Mouse (Mus musculus) liver, postnatal 0 days (tissue): Measurements from ENCODE around the gene Tmem44. TPM values are rescaled to one million over a fixed set of nuclear protein-coding genes. Genes with fewer than 3 reads are reported as not detected.

Source experiments
- ATAC-seq: fragments of 200-750 bp; cut with Nextera tagmentation; 2 replicates; pipeline ENCODE4 v1.8.0; 2017; ENCODE audit warnings: mild to moderate bottlenecking, moderate library complexity
- DNase-seq: peaks from one replicate; pipeline ENCODE4 v3.0.0-alpha.2; 2016
- H3K27ac ChIP-seq: fragments of 300-500 bp; sonication (generic); 2 replicates; pipeline ENCODE4 v1.5.1; 2014; ENCODE audit warnings: antibody characterized with exemption, moderate library complexity, mild to moderate bottlenecking, low read depth
- H3K27me3 ChIP-seq: fragments of 300-500 bp; sonication (generic); 2 replicates; pipeline ENCODE4 v1.6.1; 2014; ENCODE audit warnings: low read length, control low read depth, mixed read lengths; ENCODE audit not compliant: insufficient read depth
- H3K36me3 ChIP-seq: fragments of 300-500 bp; sonication (generic); replicated peaks from 2 replicates; pipeline ENCODE4 v1.6.1; 2014; ENCODE audit warnings: mild to moderate bottlenecking, control low read depth, low read length, moderate library complexity, mixed read lengths; ENCODE audit not compliant: insufficient read depth
- H3K4me1 ChIP-seq: fragments of 300-500 bp; sonication (generic); 2 replicates; pipeline ENCODE4 v1.6.1; 2014; ENCODE audit warnings: antibody characterized with exemption, mild to moderate bottlenecking, control low read depth; ENCODE audit not compliant: insufficient read depth
- H3K4me2 ChIP-seq: fragments of 300-500 bp; sonication (generic); 2 replicates; pipeline ENCODE4 v1.6.1; 2014; ENCODE audit warnings: low read depth, mild to moderate bottlenecking, low read length, moderate library complexity, mixed read lengths
- H3K4me3 ChIP-seq: fragments of 300-500 bp; sonication (generic); 2 replicates; pipeline ENCODE4 v1.5.1; 2014; ENCODE audit warnings: low read depth, low read length
- H3K9ac ChIP-seq: fragments of 300-500 bp; sonication (generic); replicated peaks from 2 replicates; pipeline ENCODE4 v1.6.1; 2014; ENCODE audit warnings: mild to moderate bottlenecking, moderate library complexity
- H3K9me3 ChIP-seq: fragments of 300-500 bp; sonication (generic); 2 replicates; pipeline ENCODE4 v1.6.1; 2016; ENCODE audit warnings: mild to moderate bottlenecking, control low read depth, low read length, mixed read lengths
- CTCF ChIP-seq: sonication (generic); IDR thresholded peaks from 2 replicates; pipeline ENCODE4 v1.5.1; 2016; ENCODE audit warnings: antibody characterized with exemption, low read depth
- EP300 ChIP-seq: IDR thresholded peaks from 2 replicates; pipeline ENCODE4 v1.6.1; 2016; ENCODE audit warnings: antibody characterized with exemption, low read depth, mild to moderate bottlenecking
- WGBS: fragments of 180-500 bp; shearing (Covaris S2); extraction: QIAGEN DNeasy Blood & Tissue Kit; methylation state at CpG from one replicate; pipeline ENCODE4 v1.1.7; 2014; ENCODE audit not compliant: insufficient replicate concordance; 5-methylcytosine and 5-hydroxymethylcytosine counted together
- polyA plus RNA-seq: library from polyadenylated mRNA; unstranded; fragments of >200 nt; fragmentation: Nextera tagmentation; extraction: Ambion mirVana; gene quantifications from 2 replicates; pipeline ENCODE4 v1.2.1, GENCODE M21; 2015

Tmem44 gene
- polyA plus RNA-seq, 1 experiment from 2014 or later: 0.73 TPM

DNA sequence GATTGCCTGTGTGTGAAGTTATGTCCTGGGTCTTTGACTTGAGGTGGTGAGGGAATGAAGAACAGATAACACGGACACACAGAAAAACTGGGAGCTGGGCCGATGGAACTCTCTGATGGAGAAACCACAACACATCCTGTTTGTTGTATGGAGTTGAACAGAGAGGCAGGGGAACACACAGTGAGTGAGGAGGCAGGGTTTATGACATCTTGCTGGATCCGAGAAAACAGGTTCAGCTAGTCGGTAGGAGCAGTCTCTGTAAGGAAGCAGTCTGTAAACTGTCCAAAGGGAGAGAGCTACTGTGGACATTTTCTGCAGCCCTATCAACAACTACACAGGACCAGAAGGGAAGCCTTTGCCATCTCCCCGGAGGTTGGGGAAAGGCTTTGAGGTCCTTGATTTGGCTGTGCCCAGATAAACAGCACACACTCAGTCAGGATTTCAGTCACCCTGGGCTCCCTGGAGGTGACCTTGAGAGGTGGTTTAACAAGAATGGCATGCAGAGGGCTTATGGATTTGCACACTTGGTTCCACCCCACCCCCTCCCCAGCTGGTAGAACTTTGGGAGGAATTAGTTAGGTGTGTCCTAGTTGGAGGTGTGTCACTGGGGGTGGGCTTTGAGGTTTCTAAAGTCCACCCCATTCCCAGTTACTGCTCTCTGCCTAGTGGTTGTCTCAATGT, 8.8 kb upstream of the Tmem44 start:
- H3K4me1 ChIP-seq: no peaks in the 10 kb centered on the region
- H3K27ac ChIP-seq: no peak overlapping the region
- H3K4me2 ChIP-seq: no peak overlapping the region
- H3K27me3 ChIP-seq: no peaks in the 10 kb centered on the region
- 84% methylated on average over 5 of the region's 5 CpGs for WGBS
- ATAC-seq (no peak), DNase-seq (no peak)
- no peak overlapping the region for H3K9ac ChIP-seq
- no peak overlapping the region for H3K4me3 ChIP-seq
- TF ChIP-seq CTCF (no peak), EP300 (no peak)
- H3K36me3 ChIP-seq: peaks cover 43% of the 10 kb centered on the region
- peaks cover 4% of the 10 kb centered on the region for H3K9me3 ChIP-seq

DNA sequence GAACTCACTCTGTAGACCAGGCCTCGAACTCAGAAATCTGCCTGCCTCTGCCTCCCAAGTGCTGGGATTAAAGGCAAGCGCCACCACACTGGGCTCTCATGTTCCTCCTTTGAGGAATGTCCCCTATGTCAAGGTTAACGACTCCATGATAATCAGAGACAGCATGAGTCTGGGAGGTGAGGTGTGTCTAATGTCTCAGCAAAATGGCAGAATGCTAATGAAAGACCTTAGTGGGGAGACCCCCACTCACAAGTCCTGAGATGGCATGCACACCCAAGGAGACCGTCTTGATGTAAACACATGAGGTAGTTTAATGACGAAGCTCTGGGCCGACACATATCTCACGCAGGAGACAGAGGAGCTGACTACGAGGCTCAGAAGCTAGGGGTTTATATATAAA, 3.5 kb upstream of the Tmem44 start:
- Histone ChIP-seq H3K9me3 (peaks cover 4% of the 10 kb centered on the region), H3K36me3 (no peaks in the 10 kb centered on the region; the same call in none of the 2 replicates), H3K4me1 (peaks cover 12% of the 10 kb centered on the region), H3K4me3 (no peak overlapping the region), H3K4me2 (no peak overlapping the region), H3K27me3 (peaks cover 9% of the 10 kb centered on the region; the same call in 1 of the 2 replicates), H3K27ac (no peak overlapping the region), H3K9ac (no peak overlapping the region)
- no peak for DNase-seq
- ATAC-seq: no peak
- TF ChIP-seq CTCF (no peak), EP300 (no peak)
- WGBS: 86% methylated on average over 8 of the region's 8 CpGs

DNA sequence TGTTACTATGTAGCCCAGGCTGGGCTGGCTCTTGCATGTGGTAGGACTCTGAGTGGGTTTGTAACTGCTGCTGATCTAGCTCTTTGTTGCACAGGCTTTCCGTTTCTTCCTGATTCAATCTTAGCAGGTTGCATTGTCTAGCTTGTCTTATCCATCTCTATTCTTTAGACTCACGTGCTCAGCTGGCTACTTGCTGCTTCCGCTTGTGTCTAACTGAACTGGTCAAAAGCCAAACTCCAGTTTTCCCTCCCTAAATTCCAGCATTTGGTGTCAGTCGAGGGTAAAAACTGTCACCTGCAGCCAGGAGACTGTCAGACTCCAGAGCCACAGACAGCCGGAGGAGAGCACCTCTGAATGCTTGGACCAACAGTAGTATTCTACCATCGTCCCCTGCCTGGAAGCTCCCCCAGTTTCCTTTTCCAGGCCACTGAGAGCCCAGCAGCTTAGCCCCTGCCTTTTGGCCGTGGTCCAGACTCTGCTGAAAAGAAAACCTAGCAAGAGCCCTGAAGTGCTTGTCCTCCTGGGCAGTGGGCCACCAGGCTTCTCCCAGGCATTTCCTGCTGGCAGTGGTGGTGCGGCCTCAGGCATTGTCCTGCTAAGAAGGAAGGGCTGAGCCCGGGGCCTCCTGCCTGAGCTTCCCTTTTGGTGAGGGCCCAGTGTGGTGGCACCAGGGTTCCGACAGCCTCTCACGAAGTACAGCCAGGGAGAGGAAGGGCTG, 2.1 kb upstream of the Tmem44 start:
- no peak overlapping the region for H3K9ac ChIP-seq
- peaks cover 16% of the 10 kb centered on the region; the same call in 1 of the 2 replicates for H3K27me3 ChIP-seq
- peak; percentile 42 for DNase-seq
- peaks cover 12% of the 10 kb centered on the region for H3K4me1 ChIP-seq
- no peak overlapping the region for H3K4me3 ChIP-seq
- peaks cover 4% of the 10 kb centered on the region for H3K9me3 ChIP-seq
- no peak overlapping the region for H3K4me2 ChIP-seq
- TF ChIP-seq CTCF (no peak), EP300 (no peak)
- ATAC-seq: 0 out of 2 replicates have a peak, but pooled peaks have one; percentile 9
- 42% methylated on average over 11 of the region's 11 CpGs for WGBS
- peak overlapping the region; percentile 13; the same call in 1 of the 2 replicates for H3K27ac ChIP-seq
- H3K36me3 ChIP-seq: no peaks in the 10 kb centered on the region; the same call in 1 of the 2 replicates

DNA sequence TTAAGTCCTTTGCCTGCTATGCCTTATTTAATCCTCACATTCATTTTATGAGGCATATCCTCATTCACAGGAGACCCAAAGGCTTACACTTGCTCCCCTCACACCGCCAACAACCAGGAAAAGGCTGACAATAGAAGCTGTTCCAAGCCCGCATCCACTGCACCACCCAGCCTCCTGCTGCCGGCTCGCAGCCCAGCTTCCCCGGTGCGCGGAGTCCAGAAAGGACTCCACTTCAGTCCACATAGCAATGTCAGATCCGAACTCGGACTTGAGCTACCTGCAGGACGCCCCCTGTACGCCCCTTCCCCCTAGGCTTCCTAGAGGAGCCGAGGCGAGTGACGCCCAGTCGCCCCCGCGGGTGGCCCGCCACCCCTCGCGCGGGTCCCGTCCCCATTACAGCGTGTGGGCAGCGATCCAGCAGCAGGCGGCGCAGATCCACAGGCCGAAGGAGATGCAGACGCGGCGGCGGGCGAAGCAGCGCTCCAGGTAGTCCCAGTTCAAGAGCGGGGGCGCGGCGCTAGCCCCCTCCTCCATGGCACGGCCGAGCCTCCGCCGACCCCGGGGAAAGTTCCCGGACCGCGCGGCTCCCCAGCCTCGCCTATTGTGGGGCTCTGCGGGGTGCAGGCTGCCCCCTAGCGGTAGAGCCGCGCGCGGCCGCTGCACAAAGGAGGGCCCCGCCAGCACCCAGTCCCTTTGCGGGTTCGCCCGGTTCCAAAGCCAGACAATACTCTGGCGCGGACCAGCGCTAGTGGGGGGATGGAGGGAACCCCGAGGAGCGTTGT, 485 bp downstream of the Tmem44 start:
- peak overlapping the region; percentile 72 for H3K9ac ChIP-seq
- peak; percentile 89 for ATAC-seq
- peaks cover 16% of the 10 kb centered on the region; the same call in 1 of the 2 replicates for H3K27me3 ChIP-seq
- no peaks in the 10 kb centered on the region for H3K36me3 ChIP-seq
- peak overlapping the region; percentile 97 for H3K4me2 ChIP-seq
- H3K4me1 ChIP-seq: peaks cover 12% of the 10 kb centered on the region
- peak; percentile 93 for TF ChIP-seq CTCF
- TF ChIP-seq EP300: no peak
- DNase-seq: peak; percentile 82
- WGBS: under 1% methylated on average over 61 of the region's 63 CpGs
- H3K9me3 ChIP-seq: no peaks in the 10 kb centered on the region
- no peak overlapping the region for H3K27ac ChIP-seq
- peak overlapping the region; percentile 65 for H3K4me3 ChIP-seq

DNA sequence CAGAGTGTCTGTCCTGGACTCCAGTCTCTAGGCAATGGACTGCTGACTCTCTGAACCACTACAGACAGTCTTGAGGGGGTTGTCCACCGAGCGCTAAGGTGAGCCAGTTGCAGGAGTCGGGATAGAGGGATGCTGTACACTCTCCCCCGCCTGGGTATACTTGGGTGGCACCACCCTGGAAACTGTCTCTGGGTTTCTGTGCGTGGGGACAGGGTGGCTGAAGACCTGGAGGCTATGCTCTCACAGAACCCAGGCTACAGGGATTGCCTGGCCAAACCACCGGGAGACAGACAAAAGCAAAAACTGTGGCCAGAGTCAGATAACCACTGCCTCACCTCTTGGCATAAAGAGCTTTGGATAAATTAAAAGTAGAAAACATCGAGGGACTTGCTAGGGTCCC, 1.1 kb downstream of the Tmem44 start:
- ATAC-seq (no peak), DNase-seq (no peak)
- TF ChIP-seq EP300: no peak
- TF ChIP-seq CTCF: no peak
- Histone ChIP-seq H3K27me3 (peaks cover 16% of the 10 kb centered on the region; the same call in 1 of the 2 replicates), H3K4me1 (peaks cover 12% of the 10 kb centered on the region), H3K9me3 (no peaks in the 10 kb centered on the region), H3K9ac (no peak overlapping the region), H3K4me2 (peak overlapping the region; percentile 97; the same call in 1 of the 2 replicates), H3K27ac (no peak overlapping the region), H3K36me3 (no peaks in the 10 kb centered on the region), H3K4me3 (0 out of 2 replicates have a peak overlapping the region, but pooled peaks have one; percentile 65)
- 85% methylated on average over 7 of the region's 7 CpGs for WGBS
